Mouse (Mus musculus) bone marrow, adult 2 months (tissue): ENCODE results near the gene Evi2b.

Source experiments
- CTCF ChIP-seq: fragments of 200-500 bp; IDR thresholded peaks from 2 replicates; pipeline ENCODE4 v1.5.1; 2011; ENCODE audit warnings: low read length, control low read depth; ENCODE audit not compliant: control insufficient read depth, insufficient read depth
- POLR2A ChIP-seq: fragments of 200-500 bp; IDR thresholded peaks from 2 replicates; pipeline ENCODE4 v1.6.1; 2011; ENCODE audit warnings: low read depth, mild to moderate bottlenecking, control low read depth, low read length, borderline replicate concordance; ENCODE audit not compliant: control insufficient read depth

GRCm38 (mm10) chr11:79515798-79516197 lies 7.8 kb downstream of the Evi2b start:
- TF ChIP-seq POLR2A (no peak), CTCF (no peak)
